Mouse (Mus musculus): Measurements from ENCODE around the gene Skint2. TPM values are rescaled to one million over a fixed set of nuclear protein-coding genes. Genes with fewer than 3 reads are reported as not detected.

The Skint2 gene
- not detected in 2 replicates for polyA plus RNA-seq (2012; ENCODE audit: insufficient read depth, insufficient read length, missing spikeins)

DNA sequence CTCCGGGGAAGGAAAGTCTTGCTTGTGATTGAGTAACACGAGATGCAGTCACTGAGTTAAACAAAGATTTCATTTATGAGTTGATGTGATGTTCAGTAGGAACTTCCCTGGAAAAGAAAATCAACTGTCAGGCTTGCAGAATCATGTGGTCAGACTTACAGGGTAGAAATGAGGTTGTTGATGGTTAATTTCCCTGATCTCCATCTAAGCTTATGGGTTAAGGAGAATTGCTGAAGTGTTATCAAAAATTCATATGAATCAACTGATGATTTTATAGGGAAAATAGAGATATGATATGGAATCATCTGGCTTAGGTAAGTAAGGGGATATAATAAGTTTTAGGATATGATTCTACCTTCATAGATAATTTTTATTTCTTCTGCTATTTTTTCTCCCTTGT lies at the start of gene Skint2:
Gene Skint2, plus strand, starts transcription at position 301 of the 400 bp plus-strand sequence.
- no peak within 1 kb of the TSS for H3K27ac ChIP-seq (replicated peaks; ENCODE audit: low read depth, low read length)
- H3K4me1 ChIP-seq (ENCODE audit: control insufficient read depth, insufficient read depth, insufficient read length, low read length) = no peaks in the 10 kb centered on the region
- no peak within 1 kb of the TSS for H3K4me3 ChIP-seq (ENCODE audit: insufficient read depth, low read depth, low read length)

Other genes with a start within 250 kb of the Skint2 start
- not detected in 2 replicates for gene Skint9, start 123.2 kb upstream of the Skint2 start, polyA plus RNA-seq (2012; ENCODE audit: insufficient read depth, insufficient read length, missing spikeins)
- not detected in 2 replicates for gene Skint10, start 217.7 kb downstream of the Skint2 start, polyA plus RNA-seq (2012; ENCODE audit: insufficient read depth, insufficient read length, missing spikeins)

Data from brown adipose tissue, adult 24 weeks (tissue).